20 mouse cellular contexts compared by ENCODE assay signal in genomic region chr4:135404916-135405315, GRCm38 (mm10). TPM values are rescaled to one million over a fixed set of nuclear protein-coding genes. Genes with fewer than 3 reads are reported as not detected.
DNase-seq lines count a peak whose midpoint lies in the region; ATAC-seq lines count a peak whose summit lies in the region.
"Had no signal": no experiment of that assay in that cellular context is flagged by ENCODE, and none has a peak within 500 bp of the region (broad histone marks: within the 10 kb centered on the region; RNA-seq: fewer than 3 reads in every experiment).

No protein-coding gene starts in this region.

- peak; percentile 80 for DNase-seq in heart, embryonic 10.5 days (ENCODE audit: low spot score)
- no peak for DNase-seq in heart, postnatal 10 days
- DNase-seq in c-Kit-positive CD71-positive TER-119-positive erythroid progenitor cells, embryonic 14.5 days (ENCODE audit: low spot score): peak; percentile 67
- no peak for DNase-seq in liver, embryonic 11.5 days (ENCODE audit: low spot score)
- DNase-seq in spleen, postnatal 4 days (ENCODE audit: low spot score in 2 of 2): no peak
- DNase-seq in frontal cortex, postnatal 14 days (ENCODE audit: low spot score in 2 of 2): no peak
- no peak for DNase-seq in left cerebral cortex, postnatal 25 days (ENCODE audit: low spot score in 2 of 2)
- DNase-seq: adrenal gland, postnatal 25 days; cerebellum, adult 9-10 months; heart, postnatal 4 days; kidney, adult 9 months; kidney, postnatal 36 days; lung, adult 18-20 months; right cerebral cortex, postnatal 4 days; thymus, postnatal 4 days had no signal

- 78% methylated on average over 2 of the region's 2 CpGs for WGBS in heart, embryonic 10.5 days
- 56% methylated on average over 2 of the region's 2 CpGs for WGBS in liver, embryonic 11.5 days

- intact Hi-C loops in heart, postnatal 10 days (cut with DNase I): no loop called here
- intact Hi-C loops in left cerebral cortex, postnatal 25 days (cut with DNase I): no loop called here

- H3K9ac ChIP-seq in liver, embryonic 11.5 days (ENCODE audit: low read depth, low read length): no peak overlapping the region
- H3K9ac ChIP-seq: heart, embryonic 13.5 days had no signal

- no peak overlapping the region for H3K4me2 ChIP-seq in liver, embryonic 11.5 days
- H3K4me2 ChIP-seq: heart, embryonic 13.5 days had no signal

- 0 out of 2 replicates have a peak, but pooled peaks cover 3% of the 10 kb centered on the region for H3K27me3 ChIP-seq in heart, embryonic 10.5 days (ENCODE audit: insufficient read depth, poor library complexity, severe bottlenecking)
- H3K27me3 ChIP-seq in liver, embryonic 11.5 days (replicated peaks; ENCODE audit: control insufficient read depth, insufficient read depth, low read length): no peaks in the 10 kb centered on the region
- H3K27me3 ChIP-seq: CH12.LX had no signal

- 0 out of 2 replicates have a peak, but pooled peaks cover 5% of the 10 kb centered on the region for H3K4me1 ChIP-seq in heart, embryonic 10.5 days
- peaks cover 14% of the 10 kb centered on the region for H3K4me1 ChIP-seq in liver, embryonic 11.5 days (replicated peaks; ENCODE audit: control insufficient read depth, insufficient read depth, low read length)
- H3K4me1 ChIP-seq: heart, embryonic 13.5 days; limb, embryonic 10.5 days had no signal

- ATAC-seq in liver, embryonic 11.5 days (replicated peaks; ENCODE audit: low FRiP score): peak; percentile 87
- peak; percentile 83 for ATAC-seq in megakaryocyte-erythroid progenitor cell, adult 5-6 weeks (replicated peaks; ENCODE audit: low FRiP score, low TSS enrichment, poor library complexity, severe bottlenecking)
- ATAC-seq: forebrain, embryonic 16.5 days had no signal

- no peaks in the 10 kb centered on the region; the same call in 1 of the 2 replicates for H3K36me3 ChIP-seq in heart, embryonic 10.5 days
- no peaks in the 10 kb centered on the region for H3K36me3 ChIP-seq in liver, embryonic 11.5 days (ENCODE audit: control insufficient read depth, insufficient read depth, low read length)
- H3K36me3 ChIP-seq: heart, embryonic 13.5 days; limb, embryonic 10.5 days had no signal

- no peak overlapping the region for H3K27ac ChIP-seq in heart, embryonic 10.5 days
- H3K27ac ChIP-seq in liver, embryonic 11.5 days (ENCODE audit: low read depth, low read length): no peak overlapping the region; the same call in 1 of the 2 replicates
- H3K27ac ChIP-seq: heart, embryonic 13.5 days; limb, embryonic 10.5 days had no signal

- no peaks in the 10 kb centered on the region for H3K9me3 ChIP-seq in heart, embryonic 10.5 days
- no peaks in the 10 kb centered on the region for H3K9me3 ChIP-seq in liver, embryonic 11.5 days (ENCODE audit: control insufficient read depth, low read length)
- H3K9me3 ChIP-seq: heart, embryonic 13.5 days; limb, embryonic 10.5 days had no signal

- H3K4me3 ChIP-seq in heart, embryonic 10.5 days: no peak overlapping the region
- H3K4me3 ChIP-seq in liver, embryonic 11.5 days (ENCODE audit: low read depth, low read length): no peak overlapping the region
- H3K4me3 ChIP-seq: heart, embryonic 13.5 days; limb, embryonic 10.5 days had no signal

RNA-seq across cellular contexts. Expression of gene Ncmap, which starts 6.9 kb away (rescaled TPM):
- polyA plus RNA-seq in heart, embryonic 10.5 days (2016; fragmentation: Nextera tagmentation; extraction: Ambion mirVana): 0.46 and 1.2 TPM in 2 replicates
- total RNA-seq in heart, postnatal 10 days (2021): 1 to 10 TPM in 1 of 2 experiments, under 1 TPM in 1; 0.69 to 1.3 TPM
- 0.86 TPM in 1 of 2 replicates, not detected in the other for polyA plus RNA-seq in liver, embryonic 11.5 days (2014; fragmentation: Nextera tagmentation; extraction: Ambion mirVana)
- total RNA-seq in megakaryocyte-erythroid progenitor cell, adult 5-6 weeks (2014; fragmentation: Nextera tagmentation): 0.81 TPM in 1 of 2 replicates, not detected in the other
- not detected in 2 replicates for total RNA-seq in megakaryocyte-erythroid progenitor cell, adult 5-6 weeks (2017)
- total RNA-seq in left cerebral cortex, postnatal 25 days (2021): 1 to 10 TPM in 1 of 2 experiments, under 1 TPM in 1; 0.46 to 1.2 TPM
- total RNA-seq: adrenal gland, postnatal 25 days; CH12.LX had no signal

RNA-seq across cellular contexts. Expression of gene Rcan3, which starts 28.7 kb away (rescaled TPM):
- polyA plus RNA-seq in heart, embryonic 10.5 days (2016; fragmentation: Nextera tagmentation; extraction: Ambion mirVana): 9.3 and 11.2 TPM in 2 replicates
- total RNA-seq in heart, postnatal 10 days (2021): 10 to 100 TPM; 18.1 to 18.8 TPM
- polyA plus RNA-seq in liver, embryonic 11.5 days (2014; fragmentation: Nextera tagmentation; extraction: Ambion mirVana): 8.6 and 9.2 TPM in 2 replicates
- 9.2 and 10.6 TPM in 2 replicates for total RNA-seq in megakaryocyte-erythroid progenitor cell, adult 5-6 weeks (2014; fragmentation: Nextera tagmentation)
- 8.6 and 9.3 TPM in 2 replicates for total RNA-seq in megakaryocyte-erythroid progenitor cell, adult 5-6 weeks (2017)
- total RNA-seq in left cerebral cortex, postnatal 25 days (2021): 10 to 100 TPM; 24.6 to 30.5 TPM

RNA-seq across cellular contexts. Expression of gene Srrm1, which starts 51.8 kb away (rescaled TPM):
- polyA plus RNA-seq in heart, embryonic 10.5 days (2016; fragmentation: Nextera tagmentation; extraction: Ambion mirVana): 162 and 193 TPM in 2 replicates
- 100 to 1,000 TPM in 1 of 2 experiments, 10 to 100 TPM in 1; 94.6 to 106 TPM for total RNA-seq in heart, postnatal 10 days (2021)
- polyA plus RNA-seq in liver, embryonic 11.5 days (2014; fragmentation: Nextera tagmentation; extraction: Ambion mirVana): 191 and 195 TPM in 2 replicates
- 346 and 399 TPM in 2 replicates for total RNA-seq in megakaryocyte-erythroid progenitor cell, adult 5-6 weeks (2014; fragmentation: Nextera tagmentation)
- total RNA-seq in megakaryocyte-erythroid progenitor cell, adult 5-6 weeks (2017): 181 and 189 TPM in 2 replicates
- total RNA-seq in left cerebral cortex, postnatal 25 days (2021): 100 to 1,000 TPM; 122 to 124 TPM

Comparison
In these comparisons a context has a peak if more than half of its experiments do, and no peak if none do; other contexts are left out.
1. DNase-seq: peak in heart, embryonic 10.5 days (single experiment) and c-Kit-positive CD71-positive TER-119-positive erythroid progenitor cells, embryonic 14.5 days (single experiment); none in heart, postnatal 10 days (0 of 2), liver, embryonic 11.5 days (single experiment), spleen, postnatal 4 days (0 of 2), frontal cortex, postnatal 14 days (0 of 2) and left cerebral cortex, postnatal 25 days (0 of 2).